Mouse (Mus musculus): Measurements from ENCODE around the gene Cnot8.

Gene Cnot8

DNA sequence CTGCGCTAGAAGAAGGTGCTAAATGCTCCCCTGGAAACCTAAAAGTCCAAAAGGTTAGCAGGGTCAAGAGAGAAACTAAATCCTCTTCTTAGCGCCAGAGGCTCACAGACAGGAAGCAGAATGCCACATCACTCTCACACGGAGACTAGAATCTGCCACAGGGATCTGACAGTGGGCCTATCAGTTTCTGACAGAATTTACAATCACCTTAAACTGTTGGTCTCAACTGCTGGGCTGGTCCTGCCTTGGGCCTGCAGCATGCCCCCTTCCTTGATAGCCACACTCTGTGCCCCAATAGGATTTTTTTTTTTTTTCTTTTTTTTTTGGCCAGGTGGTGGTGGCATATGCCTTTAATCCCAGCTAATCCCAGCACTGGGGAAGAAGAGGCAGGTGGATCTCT, 52.9 kb downstream of the Cnot8 start:
- DNase-seq (ENCODE audit: low spot score in 2 of 2): no peak

DNA sequence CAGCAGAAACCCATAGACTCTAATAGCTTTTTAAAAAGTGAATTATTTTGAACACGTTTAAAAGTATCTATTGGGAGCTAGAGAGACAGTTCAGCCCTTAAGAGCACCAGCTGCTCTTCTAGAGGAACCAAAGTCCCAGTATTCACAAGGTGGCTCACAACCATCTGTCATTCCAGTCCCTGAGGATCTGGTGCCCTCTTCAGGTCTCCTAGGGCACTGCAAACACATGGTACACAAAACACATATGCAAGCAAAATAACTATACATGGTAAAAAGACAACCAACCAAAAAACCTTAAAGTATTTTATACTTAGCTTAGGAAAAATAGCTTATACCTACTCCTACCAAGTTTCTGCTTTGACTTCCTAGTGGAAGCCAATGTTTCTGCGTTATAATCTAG, 61.1 kb downstream of the Cnot8 start:
- DNase-seq (ENCODE audit: low spot score in 2 of 2): no peak

DNA sequence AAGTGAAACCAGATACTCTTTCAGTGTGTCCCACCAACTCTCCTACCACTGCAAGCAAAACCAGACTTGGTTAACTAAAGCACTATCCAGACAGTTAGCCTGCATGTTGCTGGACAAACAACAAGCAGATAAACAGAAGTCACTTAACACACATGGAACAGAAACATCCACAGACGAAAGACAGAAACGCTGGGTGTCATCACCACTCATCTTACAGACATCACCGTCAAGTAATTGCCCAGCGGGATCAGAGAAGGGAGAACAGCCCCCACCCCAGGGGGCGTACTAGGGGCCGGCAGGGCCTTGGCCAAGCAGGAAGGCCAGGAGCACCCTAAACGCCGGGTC, 63.8 kb downstream of the Cnot8 start:
- DNase-seq (ENCODE audit: low spot score in 2 of 2): no peak

Measured in cerebellum, postnatal 4 days (tissue).